Mouse (Mus musculus) E14TG2a.4 (cell line): ENCODE results near the gene Plce1.

Experiments
- CTCF ChIP-seq: conservative IDR thresholded peaks from 2 replicates; pipeline ENCODE4 v1.5.1; 2014; ENCODE audit warnings: low read length
- NANOG ChIP-seq: IDR thresholded peaks from 2 replicates; pipeline ENCODE4 v1.6.1; 2014; ENCODE audit warnings: borderline replicate concordance, low read length, mixed read lengths
- POU5F1 ChIP-seq: IDR thresholded peaks from 2 replicates; pipeline ENCODE4 v1.6.1; 2014; ENCODE audit warnings: low read length, borderline replicate concordance

- TF ChIP-seq CTCF (no peak), POU5F1 (no peak), NANOG (no peak)
Measured at GRCm38 (mm10) chr19:38750192-38750591, 269.3 kb downstream of the Plce1 start.
